Mouse (Mus musculus) heart, embryonic 13.5 days (tissue): ENCODE measurements around the gene Fn3k. TPM values are rescaled to one million over a fixed set of nuclear protein-coding genes. Genes with fewer than 3 reads are reported as not detected.

Source experiments
- ATAC-seq: fragments of 200-750 bp; cut with Nextera tagmentation; 2 replicates; pipeline ENCODE4 v1.8.0; 2017; ENCODE audit warnings: moderate TSS enrichment; ENCODE audit not compliant: insufficient number of reproducible peaks, low FRiP score, low TSS enrichment; ENCODE audit errors: extremely low read depth
- H3K27ac ChIP-seq: fragments of 300-500 bp; sonication (generic); replicated peaks from 2 replicates; pipeline ENCODE4 v1.5.1; 2015; ENCODE audit warnings: moderate library complexity, mild to moderate bottlenecking, inconsistent platforms
- H3K27me3 ChIP-seq: fragments of 300-500 bp; sonication (generic); replicated peaks from 2 replicates; pipeline ENCODE4 v1.6.1; 2015; ENCODE audit warnings: mild to moderate bottlenecking, inconsistent platforms
- H3K36me3 ChIP-seq: fragments of 300-500 bp; sonication (generic); 2 replicates; pipeline ENCODE4 v1.6.1; 2015; ENCODE audit warnings: mild to moderate bottlenecking, inconsistent platforms
- H3K4me1 ChIP-seq: fragments of 300-500 bp; sonication (generic); 2 replicates; pipeline ENCODE4 v1.6.1; 2015; ENCODE audit warnings: inconsistent platforms
- H3K4me2 ChIP-seq: fragments of 300-500 bp; sonication (generic); 2 replicates; pipeline ENCODE4 v1.6.1; 2015; ENCODE audit warnings: inconsistent platforms, mild to moderate bottlenecking, moderate library complexity
- H3K4me3 ChIP-seq: fragments of 300-500 bp; sonication (generic); 2 replicates; pipeline ENCODE4 v1.5.1; 2015; ENCODE audit warnings: moderate library complexity, mild to moderate bottlenecking, inconsistent platforms
- H3K9ac ChIP-seq: fragments of 300-500 bp; sonication (generic); 2 replicates; pipeline ENCODE4 v1.6.1; 2015; ENCODE audit warnings: inconsistent platforms, mild to moderate bottlenecking, moderate library complexity
- H3K9me3 ChIP-seq: fragments of 300-500 bp; sonication (generic); 2 replicates; pipeline ENCODE4 v1.6.1; 2016; ENCODE audit warnings: inconsistent platforms
- whole genome bisulfite sequencing: fragments of 180-500 bp; shearing (Covaris S2); methylation state at CpG from one replicate; pipeline ENCODE4 v1.1.7; 2015; ENCODE audit warnings: mixed read lengths; 5-methylcytosine and 5-hydroxymethylcytosine counted together
- polyA plus RNA-seq: library from polyadenylated mRNA; unstranded; fragments of >200 nt; fragmentation: Nextera tagmentation; extraction: Ambion mirVana; gene quantifications from 2 replicates; pipeline ENCODE4 v1.2.1, GENCODE M21; 2015

The Fn3k gene
- polyA plus RNA-seq, 1 experiment from 2014 or later: 9.6 TPM

DNA sequence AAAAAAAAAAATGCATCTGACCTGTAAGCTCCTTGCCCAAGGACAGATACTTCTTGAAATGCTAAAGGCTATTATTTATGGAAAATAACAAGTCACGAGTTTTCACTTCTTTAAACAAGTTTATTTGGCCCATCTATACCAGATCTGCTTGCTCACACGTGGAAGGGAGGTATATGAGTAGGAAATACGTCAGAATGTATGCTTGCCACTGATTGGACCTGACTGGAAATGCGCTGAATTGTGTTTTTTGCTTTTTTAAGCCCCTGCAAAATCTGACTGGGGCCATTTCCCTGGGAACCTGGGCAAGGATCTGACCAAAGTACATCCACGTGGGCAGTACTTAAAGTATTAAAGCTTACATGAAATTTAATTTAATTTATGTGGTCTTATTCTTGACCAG, 14.3 kb upstream of the Fn3k start:
- peak overlapping the region; percentile 83 for H3K4me3 ChIP-seq
- H3K36me3 ChIP-seq: no peaks in the 10 kb centered on the region
- H3K9ac ChIP-seq: peak overlapping the region; percentile 70
- H3K27ac ChIP-seq: peak overlapping the region; percentile 55
- no peak for ATAC-seq
- no peaks in the 10 kb centered on the region for H3K27me3 ChIP-seq
- WGBS: 50% methylated on average over 5 of the region's 5 CpGs
- no peaks in the 10 kb centered on the region for H3K9me3 ChIP-seq
- H3K4me1 ChIP-seq: peaks cover 13% of the 10 kb centered on the region
- peak overlapping the region; percentile 86 for H3K4me2 ChIP-seq

DNA sequence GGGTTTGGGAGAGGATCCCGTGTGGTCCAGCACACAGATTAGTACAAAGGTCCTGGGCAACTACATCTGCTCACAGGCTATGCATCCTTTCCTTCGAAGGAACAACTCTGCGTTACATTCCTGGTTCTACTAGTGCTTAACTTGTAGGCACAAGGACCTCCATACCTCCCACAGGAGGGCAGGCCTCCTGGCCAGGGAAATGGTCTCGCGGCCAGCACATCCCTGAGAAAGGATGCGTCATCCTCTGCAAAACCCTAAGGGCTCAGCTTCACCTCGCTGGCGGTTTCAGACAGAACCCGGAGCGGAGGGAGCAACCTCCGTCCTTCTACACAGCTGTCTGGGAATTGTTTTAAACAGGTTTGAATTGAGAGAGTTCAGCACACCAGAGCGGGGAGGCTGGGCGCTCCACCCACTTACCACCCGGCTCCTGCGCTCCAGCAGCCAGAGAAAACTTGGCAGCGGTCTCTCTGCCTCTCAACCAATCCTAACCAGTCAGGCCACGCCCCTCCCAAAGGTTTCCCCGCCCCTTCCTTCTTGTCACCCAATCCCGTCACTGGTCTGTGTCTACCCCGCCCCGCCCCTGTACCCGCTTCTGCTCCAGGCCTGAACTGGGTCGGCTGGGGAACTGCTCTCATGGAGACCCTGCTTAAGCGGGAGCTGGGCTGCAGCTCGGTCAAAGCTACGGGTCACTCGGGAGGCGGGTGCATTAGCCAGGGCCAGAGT, 13.7 kb upstream of the Fn3k start, which contains the start of gene Fn3krp:
Fn3krp (plus strand) TSS at position 572 of the 723 bp plus-strand sequence.
- peak within 1 kb of the TSS; percentile 66 for H3K27ac ChIP-seq
- H3K27me3 ChIP-seq: no peaks in the 10 kb centered on the region
- H3K4me1 ChIP-seq: peaks cover 11% of the 10 kb centered on the region
- peak within 1 kb of the TSS; percentile 86 for H3K4me2 ChIP-seq
- H3K4me3 ChIP-seq: peak within 1 kb of the TSS; percentile 83
- 1% methylated on average over 28 of the region's 28 CpGs for WGBS
- peaks cover 3% of the 10 kb centered on the region; the same call in 1 of the 2 replicates for H3K36me3 ChIP-seq
- ATAC-seq: peak; percentile 100
- H3K9ac ChIP-seq: peak within 1 kb of the TSS; percentile 89
- no peaks in the 10 kb centered on the region for H3K9me3 ChIP-seq

DNA sequence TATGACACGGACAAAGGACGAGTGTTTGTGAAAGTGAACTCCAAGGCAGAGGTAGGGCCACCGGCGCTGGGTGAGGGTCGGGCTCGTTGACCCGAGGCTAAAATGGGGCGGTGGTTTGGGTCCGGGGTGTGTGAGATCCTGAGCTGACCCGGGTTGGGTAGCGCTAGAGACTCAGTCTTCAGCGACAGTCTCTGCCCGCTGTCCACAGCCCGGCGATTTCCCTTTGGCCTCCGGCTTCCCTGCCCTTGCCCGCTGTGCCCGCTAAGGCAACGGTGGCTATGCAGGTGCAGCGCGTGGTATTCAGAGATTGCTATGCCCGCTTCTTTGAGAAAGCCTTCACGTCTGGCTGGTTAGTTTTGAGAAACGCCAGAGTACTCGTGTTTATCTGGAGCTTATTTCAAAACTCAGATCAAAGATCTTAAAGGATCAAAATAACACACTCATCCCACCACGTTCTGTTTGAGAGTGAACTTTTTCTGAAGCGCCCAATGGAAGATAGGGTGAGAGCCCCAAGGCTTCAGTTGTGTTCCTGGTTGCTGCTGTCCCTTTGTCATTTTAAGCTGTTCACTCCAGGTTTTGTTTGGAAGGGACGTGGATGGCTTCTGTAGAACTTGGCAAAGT, 13.1 kb upstream of the Fn3k start:
- peak overlapping the region; percentile 83 for H3K4me3 ChIP-seq
- H3K36me3 ChIP-seq: peaks cover 3% of the 10 kb centered on the region; the same call in 1 of the 2 replicates
- H3K4me1 ChIP-seq: peaks cover 11% of the 10 kb centered on the region
- no peaks in the 10 kb centered on the region for H3K27me3 ChIP-seq
- H3K9ac ChIP-seq: peak overlapping the region; percentile 89
- peak overlapping the region; percentile 86 for H3K4me2 ChIP-seq
- ATAC-seq: peak; percentile 49; the same call in 1 of the 2 replicates
- 2% methylated on average over 28 of the region's 28 CpGs for WGBS
- H3K9me3 ChIP-seq: no peaks in the 10 kb centered on the region
- peak overlapping the region; percentile 66 for H3K27ac ChIP-seq

- Histone ChIP-seq H3K4me1 (peaks cover 32% of the 10 kb centered on the region), H3K4me3 (no peak overlapping the region), H3K4me2 (peak overlapping the region; percentile 88), H3K36me3 (peaks cover 30% of the 10 kb centered on the region), H3K9me3 (no peaks in the 10 kb centered on the region), H3K27ac (peak overlapping the region; percentile 79), H3K9ac (no peak overlapping the region), H3K27me3 (no peaks in the 10 kb centered on the region)
- no peak; the same call in 1 of the 2 replicates for ATAC-seq
- 33% methylated on average over 4 of the region's 4 CpGs for WGBS
These were observed 1.3 kb upstream of the Fn3k start for GRCm38 (mm10) chr11:121433397-121433796.

- peaks cover 35% of the 10 kb centered on the region for H3K4me1 ChIP-seq
- no peak overlapping the region for H3K4me3 ChIP-seq
- 61% methylated on average over 5 of the region's 5 CpGs for WGBS
- H3K9ac ChIP-seq: no peak overlapping the region
- no peak overlapping the region for H3K4me2 ChIP-seq
- no peaks in the 10 kb centered on the region for H3K27me3 ChIP-seq
- H3K27ac ChIP-seq: no peak overlapping the region
- ATAC-seq: no peak
- H3K36me3 ChIP-seq: no peaks in the 10 kb centered on the region
- no peaks in the 10 kb centered on the region for H3K9me3 ChIP-seq
These were observed 2.5 kb downstream of the Fn3k start for GRCm38 (mm10) chr11:121437236-121437635.

DNA sequence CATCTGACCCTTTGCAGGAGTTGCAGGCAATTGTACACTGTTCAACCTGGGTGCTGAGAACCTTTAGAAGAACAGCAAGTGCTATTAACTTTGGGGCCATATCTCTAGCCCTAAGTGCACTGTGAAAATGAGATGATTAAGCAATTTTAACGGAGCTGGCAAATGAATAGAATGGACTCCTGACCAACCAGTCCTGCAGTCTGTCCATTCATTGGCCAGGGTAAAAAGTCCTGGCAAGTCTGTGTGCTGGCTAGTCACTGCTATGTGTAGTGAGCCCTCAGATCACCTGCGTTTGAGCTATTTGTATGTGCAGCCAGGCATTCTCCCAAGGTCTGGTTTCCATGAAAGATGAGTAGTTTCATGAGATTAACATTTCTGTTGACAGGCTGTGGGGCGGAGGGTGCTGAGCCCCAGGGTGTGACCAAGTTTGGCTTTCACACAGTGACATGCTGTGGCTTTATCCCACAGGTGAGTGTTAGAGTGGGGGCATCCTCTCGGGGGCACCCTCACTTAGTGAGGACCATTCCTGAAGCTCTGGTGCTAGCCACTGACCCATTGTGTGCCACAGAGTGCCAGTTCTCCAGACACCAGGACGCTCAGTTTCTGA, 5.1 kb downstream of the Fn3k start:
- Histone ChIP-seq H3K4me1 (peaks cover 13% of the 10 kb centered on the region), H3K9me3 (no peaks in the 10 kb centered on the region), H3K9ac (no peak overlapping the region), H3K27me3 (peaks cover 13% of the 10 kb centered on the region), H3K4me2 (no peak overlapping the region), H3K27ac (no peak overlapping the region), H3K36me3 (no peaks in the 10 kb centered on the region), H3K4me3 (no peak overlapping the region)
- ATAC-seq: no peak
- WGBS: 62% methylated on average over 5 of the region's 5 CpGs

GRCm38 (mm10) chr11:121441653-121442052, 6.9 kb downstream of the Fn3k start:
- ATAC-seq: no peak
- Histone ChIP-seq H3K9ac (no peak overlapping the region), H3K4me2 (no peak overlapping the region), H3K36me3 (no peaks in the 10 kb centered on the region), H3K9me3 (no peaks in the 10 kb centered on the region), H3K27me3 (peaks cover 24% of the 10 kb centered on the region), H3K4me3 (no peak overlapping the region), H3K27ac (no peak overlapping the region), H3K4me1 (0 out of 2 replicates have a peak, but pooled peaks cover 3% of the 10 kb centered on the region)
- WGBS: 78% methylated on average over 4 of the region's 4 CpGs

DNA sequence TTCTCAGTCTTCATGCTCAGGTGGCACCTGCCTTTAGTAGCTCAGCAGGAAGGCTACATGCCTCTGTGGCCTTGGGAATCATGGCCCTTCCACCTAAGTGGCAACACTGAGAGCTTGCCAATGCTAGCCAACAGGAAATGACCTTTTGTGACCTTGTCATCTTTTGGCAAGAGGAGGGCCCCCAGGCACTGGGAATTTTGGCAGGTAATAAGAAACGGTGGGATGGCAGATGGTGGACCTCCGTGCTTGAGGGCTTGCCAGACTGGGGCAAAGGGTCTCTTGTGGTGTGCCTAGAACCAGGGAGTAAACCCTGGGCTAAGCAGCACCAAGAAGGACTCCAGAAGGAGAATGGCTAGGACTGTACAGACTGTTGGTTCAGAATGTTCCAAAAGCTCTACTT, 7.4 kb downstream of the Fn3k start:
- H3K4me3 ChIP-seq: no peak overlapping the region
- no peak overlapping the region for H3K27ac ChIP-seq
- no peak overlapping the region for H3K4me2 ChIP-seq
- ATAC-seq: no peak
- no peaks in the 10 kb centered on the region for H3K9me3 ChIP-seq
- H3K36me3 ChIP-seq: no peaks in the 10 kb centered on the region
- H3K27me3 ChIP-seq: peaks cover 25% of the 10 kb centered on the region
- no peak overlapping the region for H3K9ac ChIP-seq
- 64% methylated on average over 2 of the region's 2 CpGs for WGBS
- H3K4me1 ChIP-seq: 0 out of 2 replicates have a peak, but pooled peaks cover 3% of the 10 kb centered on the region

DNA sequence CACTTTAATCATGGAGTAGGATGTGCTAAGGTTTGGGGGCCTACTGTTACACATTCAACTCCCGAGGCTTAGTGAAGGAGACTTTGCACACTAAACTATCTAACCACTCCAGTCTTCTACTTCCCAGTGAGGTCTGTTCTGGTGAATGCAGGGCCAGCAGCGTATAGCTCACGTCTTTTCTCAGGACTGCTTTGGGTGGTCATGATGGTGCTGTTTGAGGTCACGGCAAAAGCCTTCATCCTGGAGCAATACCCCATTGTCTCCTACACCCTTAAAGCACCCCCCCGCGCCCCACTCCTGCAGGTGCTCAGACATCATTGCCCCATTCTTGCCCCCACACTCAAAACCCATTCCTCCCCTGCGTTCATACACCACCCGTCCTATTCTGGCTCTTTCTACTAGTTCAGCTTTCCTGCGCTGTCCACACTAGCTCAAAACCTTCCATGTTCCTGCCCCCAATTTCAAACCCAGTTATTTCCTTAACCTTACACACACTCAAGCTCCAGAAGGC, 16.6 kb downstream of the Fn3k start:
- Histone ChIP-seq H3K9me3 (no peaks in the 10 kb centered on the region), H3K4me3 (peak overlapping the region; percentile 87), H3K9ac (peak overlapping the region; percentile 84), H3K36me3 (peaks cover 17% of the 10 kb centered on the region), H3K4me2 (peak overlapping the region; percentile 85), H3K4me1 (peaks cover 18% of the 10 kb centered on the region), H3K27me3 (peaks cover 7% of the 10 kb centered on the region), H3K27ac (no peak overlapping the region)
- 21% methylated on average over 9 of the region's 9 CpGs for WGBS
- no peak for ATAC-seq

- Histone ChIP-seq H3K9ac (peak within 1 kb of the TSS; percentile 84), H3K9me3 (no peaks in the 10 kb centered on the region), H3K4me3 (peak within 1 kb of the TSS; percentile 87), H3K36me3 (peaks cover 20% of the 10 kb centered on the region), H3K27me3 (peaks cover 3% of the 10 kb centered on the region; the same call in 1 of the 2 replicates), H3K27ac (peak within 1 kb of the TSS; percentile 70), H3K4me1 (peaks cover 18% of the 10 kb centered on the region), H3K4me2 (peak within 1 kb of the TSS; percentile 85)
- peak; percentile 79 for ATAC-seq
- under 1% methylated on average over 58 of the region's 58 CpGs for WGBS
These were observed 17.3 kb downstream of the Fn3k start, which contains the start of gene Tbcd for GRCm38 (mm10) chr11:121451753-121452635. TSS of gene Tbcd (plus strand) at chr11:121451949.
